Mouse (Mus musculus): ENCODE measurements around the gene Slc2a12. TPM values are rescaled to one million over a fixed set of nuclear protein-coding genes. Genes with fewer than 3 reads are reported as not detected.

Slc2a12 gene
- polyA plus RNA-seq, 1 experiment = 1.3 TPM

DNA sequence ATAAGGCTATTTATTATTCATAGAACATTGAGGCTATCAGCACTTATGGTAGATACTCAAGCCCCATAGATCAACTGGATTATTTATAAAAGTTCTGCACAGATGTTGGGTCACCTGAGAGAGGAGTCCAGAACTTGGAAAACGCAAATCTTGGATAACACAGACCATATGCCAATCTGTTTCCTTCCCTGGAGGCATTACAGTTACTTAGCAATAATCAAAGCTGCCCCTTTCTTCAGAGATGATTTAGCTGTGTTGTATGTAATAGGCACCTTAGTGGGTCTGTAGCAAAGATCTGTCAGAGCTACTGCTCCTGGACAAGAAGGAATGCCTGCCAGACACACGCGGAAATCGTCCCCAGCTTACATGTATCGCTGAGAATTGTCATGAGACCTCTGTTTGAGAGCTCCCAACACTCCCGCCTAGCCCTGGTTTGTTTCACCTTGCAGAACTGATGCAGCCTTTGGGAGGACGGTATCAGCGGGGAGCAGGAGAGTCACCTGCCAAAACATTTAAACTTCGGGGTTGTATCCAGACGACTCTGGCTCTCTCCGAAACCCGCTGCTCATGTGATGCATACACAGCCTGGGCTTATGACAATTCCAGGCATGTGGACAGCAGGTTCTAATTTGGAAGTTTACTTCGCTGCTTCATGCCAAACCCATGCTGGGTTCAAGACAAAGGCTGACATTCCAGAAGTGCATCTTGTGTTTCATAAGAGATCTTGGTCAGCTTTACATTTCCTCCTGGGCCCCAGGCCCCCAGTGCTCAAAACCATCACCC is 31.2 kb downstream of the Slc2a12 start:
- Histone ChIP-seq H3K4me1 (ENCODE audit: control insufficient read depth, insufficient read depth, low read length) (peaks cover 4% of the 10 kb centered on the region; the same call in 1 of the 2 replicates), H3K27ac (ENCODE audit: insufficient read depth, low read length) (no peak overlapping the region), H3K4me3 (replicated peaks; ENCODE audit: insufficient read depth, low read depth, low read length) (no peak overlapping the region), H3K27me3 (ENCODE audit: control insufficient read depth, insufficient read depth, low read length) (no peaks in the 10 kb centered on the region)
- WGBS = 12% methylated on average over 13 of the region's 13 CpGs
- peak; percentile 43 to 57 for DNase-seq
- TF ChIP-seq POLR2A (IDR thresholded peaks at IDR 0.05; ENCODE audit: borderline replicate concordance, insufficient read depth, low read length) (no peak), CTCF (IDR thresholded peaks at IDR 0.05; ENCODE audit: borderline replicate concordance, insufficient read depth, low read depth, low read length) (no peak)

DNA sequence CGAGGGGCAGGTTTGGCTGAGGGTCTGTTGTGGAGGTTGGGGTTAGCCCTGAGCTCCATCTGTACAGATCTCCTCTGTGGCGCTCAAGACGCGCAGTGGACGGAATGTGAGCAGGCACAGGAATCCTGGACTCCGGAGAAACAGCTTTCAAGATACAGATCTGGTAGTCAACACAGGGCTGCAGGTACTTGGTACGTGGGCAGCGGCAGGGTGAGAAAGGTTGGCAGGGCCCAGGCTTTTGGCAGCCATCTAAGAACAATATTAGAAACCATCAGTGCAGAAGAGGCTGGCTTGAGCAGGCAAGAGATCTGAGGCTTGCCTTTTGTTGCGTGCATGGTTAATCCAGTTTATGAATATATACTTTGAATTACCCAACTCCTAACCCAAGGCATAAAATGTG is 51.4 kb downstream of the Slc2a12 start:
- Histone ChIP-seq H3K4me1 (ENCODE audit: control insufficient read depth, insufficient read depth, low read length) (peaks cover 27% of the 10 kb centered on the region), H3K4me3 (replicated peaks; ENCODE audit: insufficient read depth, low read depth, low read length) (no peak overlapping the region), H3K27ac (ENCODE audit: insufficient read depth, low read length) (no peak overlapping the region), H3K27me3 (ENCODE audit: control insufficient read depth, insufficient read depth, low read length) (no peaks in the 10 kb centered on the region)
- no peak for TF ChIP-seq POLR2A (IDR thresholded peaks at IDR 0.05; ENCODE audit: borderline replicate concordance, insufficient read depth, low read length)
- no peak for TF ChIP-seq CTCF (IDR thresholded peaks at IDR 0.05; ENCODE audit: borderline replicate concordance, insufficient read depth, low read depth, low read length)
- DNase-seq = no peak
- 49% methylated on average over 9 of the region's 9 CpGs for WGBS

GRCm38 (mm10) chr10:22696864-22697263 is 52.1 kb downstream of the Slc2a12 start:
- DNase-seq = no peak
- 87% methylated on average over 7 of the region's 7 CpGs for WGBS
- Histone ChIP-seq H3K27me3 (ENCODE audit: control insufficient read depth, insufficient read depth, low read length) (no peaks in the 10 kb centered on the region), H3K4me1 (ENCODE audit: control insufficient read depth, insufficient read depth, low read length) (peaks cover 27% of the 10 kb centered on the region), H3K27ac (ENCODE audit: insufficient read depth, low read length) (no peak overlapping the region), H3K4me3 (replicated peaks; ENCODE audit: insufficient read depth, low read depth, low read length) (no peak overlapping the region)
- no peak for TF ChIP-seq CTCF (IDR thresholded peaks at IDR 0.05; ENCODE audit: borderline replicate concordance, insufficient read depth, low read depth, low read length)

DNA sequence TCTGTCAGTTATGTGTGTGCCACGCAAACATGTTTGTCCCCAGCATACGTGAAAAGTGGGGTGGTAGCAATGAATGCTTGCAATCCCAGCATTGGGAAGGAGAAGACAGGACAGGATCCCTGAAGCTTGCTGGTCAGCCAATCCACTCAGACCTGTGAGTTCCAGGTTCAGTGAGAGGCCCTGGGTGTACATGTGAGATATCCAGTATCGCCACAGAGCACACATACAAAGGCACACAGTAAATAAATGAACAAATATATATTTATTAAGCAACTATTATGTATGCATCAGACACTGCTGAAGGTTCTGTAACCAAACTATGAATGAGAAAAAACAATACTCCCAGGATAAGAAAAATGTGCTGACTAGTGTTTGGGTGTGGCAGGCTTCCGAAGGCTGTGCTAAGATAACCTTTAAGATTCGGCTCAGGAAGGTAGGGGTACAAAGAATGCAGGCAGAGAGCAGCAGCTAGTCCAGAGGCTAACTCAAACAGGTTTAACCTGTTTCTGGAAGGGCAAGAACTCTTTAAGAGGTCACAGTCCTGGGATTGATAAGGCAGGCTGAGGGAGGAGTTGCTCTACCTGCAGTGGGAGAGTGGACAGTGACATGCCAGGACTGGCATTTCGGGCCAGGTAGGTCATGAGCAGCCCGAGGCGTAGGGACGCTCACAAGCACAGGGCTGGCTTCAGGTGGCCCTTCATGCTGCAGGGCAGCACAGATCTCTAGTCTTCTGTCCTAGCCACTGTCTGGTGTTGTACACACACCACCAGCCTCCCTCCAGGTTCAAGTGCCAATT is 53.5 kb downstream of the Slc2a12 start:
- Histone ChIP-seq H3K27me3 (ENCODE audit: control insufficient read depth, insufficient read depth, low read length) (no peaks in the 10 kb centered on the region), H3K4me3 (replicated peaks; ENCODE audit: insufficient read depth, low read depth, low read length) (no peak overlapping the region), H3K4me1 (ENCODE audit: control insufficient read depth, insufficient read depth, low read length) (peaks cover 40% of the 10 kb centered on the region), H3K27ac (ENCODE audit: insufficient read depth, low read length) (no peak overlapping the region)
- DNase-seq = peak; percentile 41 to 47
- TF ChIP-seq CTCF (IDR thresholded peaks at IDR 0.05; ENCODE audit: borderline replicate concordance, insufficient read depth, low read depth, low read length) (no peak), POLR2A (IDR thresholded peaks at IDR 0.05; ENCODE audit: borderline replicate concordance, insufficient read depth, low read length) (no peak)
- WGBS = 69% methylated on average over 9 of the region's 9 CpGs

GRCm38 (mm10) chr10:22699487-22700335 is 54.9 kb downstream of the Slc2a12 start:
- Histone ChIP-seq H3K27me3 (ENCODE audit: control insufficient read depth, insufficient read depth, low read length) (no peaks in the 10 kb centered on the region), H3K4me3 (replicated peaks; ENCODE audit: insufficient read depth, low read depth, low read length) (no peak overlapping the region), H3K4me1 (ENCODE audit: control insufficient read depth, insufficient read depth, low read length) (peaks cover 40% of the 10 kb centered on the region), H3K27ac (ENCODE audit: insufficient read depth, low read length) (peak overlapping the region; percentile 56)
- WGBS = 68% methylated on average over 19 of the region's 19 CpGs
- DNase-seq = peak in 1 of 2 experiments; percentile 44
- TF ChIP-seq POLR2A (IDR thresholded peaks at IDR 0.05; ENCODE audit: borderline replicate concordance, insufficient read depth, low read length) (no peak), CTCF (IDR thresholded peaks at IDR 0.05; ENCODE audit: borderline replicate concordance, insufficient read depth, low read depth, low read length) (no peak)

DNA sequence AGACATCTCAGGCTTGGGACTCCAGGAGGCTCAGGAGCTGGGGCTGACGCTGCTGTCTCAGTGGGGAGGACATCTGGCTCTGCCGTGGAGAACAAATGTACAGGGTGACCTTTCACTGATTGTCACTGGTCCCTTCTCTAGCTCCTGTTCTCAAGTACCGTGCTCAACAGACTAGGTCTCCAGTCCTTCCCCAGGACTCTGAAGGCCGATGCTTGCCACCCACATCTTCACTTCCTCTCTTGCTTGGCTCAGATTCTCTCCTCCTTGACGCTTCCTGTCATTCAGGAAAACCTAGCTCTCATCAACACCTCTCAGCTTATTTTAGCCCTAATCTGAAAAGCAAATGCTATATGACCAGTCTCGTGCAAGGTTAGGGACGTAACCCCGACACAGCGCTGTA is 56.0 kb downstream of the Slc2a12 start:
- no peak for TF ChIP-seq POLR2A (IDR thresholded peaks at IDR 0.05; ENCODE audit: borderline replicate concordance, insufficient read depth, low read length)
- TF ChIP-seq CTCF (IDR thresholded peaks at IDR 0.05; ENCODE audit: borderline replicate concordance, insufficient read depth, low read depth, low read length) = no peak
- WGBS = 43% methylated on average over 9 of the region's 9 CpGs
- Histone ChIP-seq H3K27ac (ENCODE audit: insufficient read depth, low read length) (peak overlapping the region; percentile 94), H3K4me3 (replicated peaks; ENCODE audit: insufficient read depth, low read depth, low read length) (no peak overlapping the region), H3K4me1 (ENCODE audit: control insufficient read depth, insufficient read depth, low read length) (peaks cover 40% of the 10 kb centered on the region), H3K27me3 (ENCODE audit: control insufficient read depth, insufficient read depth, low read length) (no peaks in the 10 kb centered on the region)
- peak; percentile 43 to 44 for DNase-seq

GRCm38 (mm10) chr10:22701485-22702315 is 56.9 kb downstream of the Slc2a12 start:
- Histone ChIP-seq H3K27ac (ENCODE audit: insufficient read depth, low read length) (peak overlapping the region; percentile 94), H3K27me3 (ENCODE audit: control insufficient read depth, insufficient read depth, low read length) (no peaks in the 10 kb centered on the region), H3K4me3 (replicated peaks; ENCODE audit: insufficient read depth, low read depth, low read length) (no peak overlapping the region), H3K4me1 (ENCODE audit: control insufficient read depth, insufficient read depth, low read length) (peaks cover 36% of the 10 kb centered on the region)
- peak; percentile 71 to 86 for DNase-seq
- TF ChIP-seq POLR2A (IDR thresholded peaks at IDR 0.05; ENCODE audit: borderline replicate concordance, insufficient read depth, low read length) (no peak), CTCF (IDR thresholded peaks at IDR 0.05; ENCODE audit: borderline replicate concordance, insufficient read depth, low read depth, low read length) (no peak)
- WGBS = 14% methylated on average over 12 of the region's 12 CpGs
